Mouse (Mus musculus) liver, embryonic 14.5 days (tissue): ENCODE results near the gene Emc10.

Experiments used
- CTCF ChIP-seq: IDR thresholded peaks from 2 replicates; pipeline ENCODE4 v1.5.1; 2016; ENCODE audit warnings: antibody characterized with exemption, low read depth, control low read depth
- EP300 ChIP-seq: IDR thresholded peaks from 2 replicates; pipeline ENCODE4 v1.6.1; 2016; ENCODE audit warnings: antibody characterized with exemption, low read depth

DNA sequence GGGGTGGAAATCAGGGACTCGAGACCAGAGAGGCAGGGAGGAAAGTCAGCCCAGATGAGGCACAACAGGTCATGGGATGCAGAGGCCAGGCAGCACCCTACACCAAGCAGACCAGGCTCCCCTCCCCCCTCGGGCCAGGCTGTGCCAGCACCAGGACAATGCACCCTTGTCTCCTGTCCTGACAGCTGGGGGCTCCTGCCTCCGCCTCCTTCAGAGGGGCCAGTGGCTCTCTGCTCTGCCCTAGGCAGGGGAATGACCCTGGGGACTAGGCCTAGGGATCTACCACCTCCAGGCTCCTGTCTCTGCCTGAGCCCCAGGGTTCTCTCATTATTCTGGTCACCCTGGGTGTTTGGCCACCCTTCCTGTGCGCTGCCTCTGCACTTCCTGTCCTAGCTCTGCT lies 21.9 kb downstream of the Emc10 start:
- TF ChIP-seq CTCF, result no peak
- TF ChIP-seq EP300, result no peak
